Mouse (Mus musculus): ENCODE data around the gene Mars. TPM values are rescaled to one million over a fixed set of nuclear protein-coding genes. Genes with fewer than 3 reads are reported as not detected.

Mars gene
- polyA plus RNA-seq, 1 experiment, result 35.4 TPM

DNA sequence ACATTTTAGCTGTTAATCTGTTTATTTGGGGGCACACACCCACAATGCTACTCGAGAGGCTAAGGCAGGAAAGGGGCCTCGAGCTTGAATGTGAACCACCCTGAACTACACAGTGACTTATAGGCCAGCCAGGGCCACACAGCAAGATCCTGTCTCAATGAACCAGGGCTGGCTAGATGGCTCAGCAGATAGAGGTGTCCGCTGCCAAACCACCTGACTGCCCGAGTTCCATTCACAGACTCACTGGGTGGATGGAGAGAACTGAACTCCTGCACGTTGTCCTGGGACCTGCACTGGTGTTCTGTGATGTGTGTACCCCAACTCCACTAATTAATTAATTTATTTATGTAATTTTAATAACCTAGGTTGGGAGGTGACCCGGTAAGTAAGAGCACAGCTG is 53.8 kb downstream of the Mars start:
- no peak overlapping the region for H3K4me3 ChIP-seq (replicated peaks; ENCODE audit: extremely low read depth, low read depth, low read length)
- DNase-seq, result no peak
- TF ChIP-seq CTCF (IDR thresholded peaks at IDR 0.05; ENCODE audit: insufficient read depth, low read length) (no peak), POLR2A (IDR thresholded peaks at IDR 0.05; ENCODE audit: borderline replicate concordance, extremely low read depth, low read depth, low read length) (no peak)
- 66% methylated on average over 6 of the region's 6 CpGs for WGBS
- H3K4me1 ChIP-seq (ENCODE audit: control insufficient read depth, insufficient read depth, low read length), result peaks cover 2% of the 10 kb centered on the region

DNA sequence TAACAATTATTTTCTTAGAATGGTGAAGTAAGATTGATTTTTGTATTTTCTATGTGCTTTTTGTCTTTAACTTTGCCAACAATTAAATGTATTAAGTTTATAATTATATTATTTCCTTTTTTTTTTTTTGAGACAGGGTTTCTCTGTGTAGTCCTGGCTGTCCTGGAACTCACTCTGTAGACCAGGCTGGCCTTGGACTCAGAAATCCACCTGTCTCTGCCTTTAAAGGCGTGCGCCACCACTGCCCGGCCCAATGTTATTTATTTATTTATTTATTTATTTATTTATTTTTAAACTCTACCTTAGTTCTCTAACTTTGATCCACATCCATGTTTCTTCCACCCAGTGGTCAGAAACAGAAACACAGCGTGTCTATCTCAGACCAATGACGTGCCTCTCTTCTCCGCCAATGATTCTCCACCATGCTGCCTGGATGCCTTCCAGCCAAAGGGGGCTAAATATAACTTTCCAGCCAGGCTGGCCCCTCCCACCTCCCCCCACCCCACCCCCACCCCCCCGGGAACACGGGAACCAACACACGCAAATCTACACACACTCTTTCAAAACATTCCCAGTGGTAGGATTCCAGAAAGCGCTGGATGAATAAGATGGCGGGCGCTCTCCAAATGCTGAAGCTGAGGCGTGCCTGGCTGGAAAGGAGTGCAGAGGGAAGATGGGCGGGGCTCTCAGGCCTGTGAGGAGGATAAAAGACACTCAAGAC is 55.8 kb downstream of the Mars start:
- WGBS, result 22% methylated on average over 14 of the region's 14 CpGs
- H3K4me1 ChIP-seq (ENCODE audit: control insufficient read depth, insufficient read depth, low read length), result no peaks in the 10 kb centered on the region
- DNase-seq, result no peak
- TF ChIP-seq CTCF (IDR thresholded peaks at IDR 0.05; ENCODE audit: insufficient read depth, low read length), result no peak
- no peak for TF ChIP-seq POLR2A (IDR thresholded peaks at IDR 0.05; ENCODE audit: borderline replicate concordance, extremely low read depth, low read depth, low read length)
- no peak overlapping the region for H3K4me3 ChIP-seq (replicated peaks; ENCODE audit: extremely low read depth, low read depth, low read length)

DNA sequence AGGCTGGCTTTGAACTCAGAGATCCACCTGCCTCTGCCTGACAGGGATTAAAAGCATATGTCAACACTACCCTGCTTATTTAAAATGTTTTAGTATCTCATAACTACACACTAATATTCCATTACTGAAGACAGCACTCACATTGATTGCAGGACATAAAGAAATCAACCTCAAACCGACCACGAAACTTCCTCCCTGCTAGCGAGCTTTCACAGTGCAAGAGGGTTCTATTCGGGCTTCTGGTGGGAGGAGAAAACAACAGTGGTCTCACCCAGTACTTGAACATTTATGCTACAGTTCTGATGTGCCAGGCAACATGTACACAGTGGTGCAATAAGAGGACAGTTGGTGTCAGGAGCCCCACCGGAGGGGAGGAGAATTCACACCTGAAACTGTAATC is 60.8 kb downstream of the Mars start:
- DNase-seq, result no peak
- H3K4me3 ChIP-seq (replicated peaks; ENCODE audit: extremely low read depth, low read depth, low read length), result no peak overlapping the region
- 72% methylated on average over 5 of the region's 5 CpGs for whole genome bisulfite sequencing
- TF ChIP-seq POLR2A (IDR thresholded peaks at IDR 0.05; ENCODE audit: borderline replicate concordance, extremely low read depth, low read depth, low read length) (no peak), CTCF (IDR thresholded peaks at IDR 0.05; ENCODE audit: insufficient read depth, low read length) (no peak)
- H3K4me1 ChIP-seq (ENCODE audit: control insufficient read depth, insufficient read depth, low read length), result no peaks in the 10 kb centered on the region

Other genes with a start within 250 kb of the Mars start
- gene Cdk4, start 248.3 kb downstream of the Mars start, polyA plus RNA-seq (2012; rRNA removed), result 151 and 182 TPM in 2 replicates
- gene Tspan31, start 241.5 kb downstream of the Mars start, polyA plus RNA-seq (2012; rRNA removed), result 60.8 and 99.3 TPM in 2 replicates
- 5.2 and 7.7 TPM in 2 replicates for gene Agap2, start 236.5 kb downstream of the Mars start, polyA plus RNA-seq (2012; rRNA removed)
- gene Os9, start 190.7 kb downstream of the Mars start, polyA plus RNA-seq (2012; rRNA removed), result 89.5 and 111 TPM in 2 replicates
- gene B4galnt1, start 146.6 kb downstream of the Mars start, polyA plus RNA-seq (2012; rRNA removed), result 70.8 and 81.2 TPM in 2 replicates
- gene Slc26a10, start 131.1 kb downstream of the Mars start, polyA plus RNA-seq (2012; rRNA removed), result 3.5 and 7.4 TPM in 2 replicates
- 29.1 and 36.7 TPM in 2 replicates for gene Arhgef25, start 121.7 kb downstream of the Mars start, polyA plus RNA-seq (2012; rRNA removed)
- gene Dtx3, start 116.1 kb downstream of the Mars start, polyA plus RNA-seq (2012; rRNA removed), result 134 and 157 TPM in 2 replicates
- gene Pip4k2c, start 100.2 kb downstream of the Mars start, polyA plus RNA-seq (2012; rRNA removed), result 36.6 and 45.7 TPM in 2 replicates
- gene Kif5a, start 48.4 kb downstream of the Mars start, polyA plus RNA-seq (2012; rRNA removed), result 1.3 TPM in 2 replicates
- 149 and 178 TPM in 2 replicates for gene Dctn2, start 45.4 kb downstream of the Mars start, polyA plus RNA-seq (2012; rRNA removed)
- gene Mbd6, start 22.8 kb downstream of the Mars start, polyA plus RNA-seq (2012; rRNA removed), result 52.2 and 57.6 TPM in 2 replicates
- 18.2 and 19.2 TPM in 2 replicates for gene Arhgap9, start 10.2 kb upstream of the Mars start, polyA plus RNA-seq (2012; rRNA removed)
- 11.1 and 11.2 TPM in 2 replicates for gene Gli1, start 30.2 kb upstream of the Mars start, polyA plus RNA-seq (2012; rRNA removed)
- gene Inhbe, start 42.6 kb upstream of the Mars start, polyA plus RNA-seq (2012; rRNA removed), result 0.02 TPM in 1 of 2 replicates, not detected in the other
- not detected in 2 replicates for gene Inhbc, start 58.6 kb upstream of the Mars start, polyA plus RNA-seq (2012; rRNA removed)
- gene R3hdm2, start 68.5 kb upstream of the Mars start, polyA plus RNA-seq (2012; rRNA removed), result 90.3 and 129 TPM in 2 replicates
- gene Stac3, start 189.9 kb upstream of the Mars start, polyA plus RNA-seq (2012; rRNA removed), result 1.5 and 5.8 TPM in 2 replicates
- 107 and 124 TPM in 2 replicates for gene Ndufa4l2, start 203.2 kb upstream of the Mars start, polyA plus RNA-seq (2012; rRNA removed)
- gene Shmt2, start 210.7 kb upstream of the Mars start, polyA plus RNA-seq (2012; rRNA removed), result 40.3 and 57.7 TPM in 2 replicates
- 0.23 and 0.24 TPM in 2 replicates for gene Nxph4, start 222.8 kb upstream of the Mars start, polyA plus RNA-seq (2012; rRNA removed)